Mouse (Mus musculus) liver, adult 2 months (tissue): Measurements from ENCODE around the gene Klhl22. TPM values are rescaled to one million over a fixed set of nuclear protein-coding genes. Genes with fewer than 3 reads are reported as not detected.
A peak's percentile ranks its signal among the peaks of the same experiment; 100 is the strongest.

Source experiments
- DNase-seq: peaks from one replicate; pipeline ENCODE4 v3.0.0-alpha.2; 2011; ENCODE audit warnings: low read depth, low spot score; ENCODE audit errors: extremely low read depth
- H3K27ac ChIP-seq: fragments of 200-500 bp; replicated peaks from 2 replicates; pipeline ENCODE4 v1.5.1; 2012; ENCODE audit warnings: low read depth, mild to moderate bottlenecking, control low read depth, inconsistent platforms, low read length; ENCODE audit not compliant: insufficient read depth
- H3K27me3 ChIP-seq: fragments of 200-500 bp; 2 replicates; pipeline ENCODE4 v1.6.1; 2012; ENCODE audit warnings: mild to moderate bottlenecking, moderate library complexity, low read length, inconsistent platforms; ENCODE audit not compliant: control insufficient read depth, insufficient read depth
- H3K36me3 ChIP-seq: fragments of 200-500 bp; 2 replicates; pipeline ENCODE4 v1.6.1; 2012; ENCODE audit warnings: low read length, inconsistent platforms; ENCODE audit not compliant: control insufficient read depth, insufficient read depth
- H3K4me1 ChIP-seq: fragments of 200-500 bp; 2 replicates; pipeline ENCODE4 v1.6.1; 2011; ENCODE audit warnings: low read length; ENCODE audit not compliant: control insufficient read depth, insufficient read depth
- H3K4me3 ChIP-seq: fragments of 200-500 bp; 2 replicates; pipeline ENCODE4 v1.5.1; 2011; ENCODE audit warnings: low read depth, mild to moderate bottlenecking, control low read depth, low read length, moderate library complexity; ENCODE audit not compliant: insufficient read depth
- H3K79me2 ChIP-seq: fragments of 200-500 bp; 2 replicates; pipeline ENCODE4 v1.6.1; 2012; ENCODE audit warnings: inconsistent platforms, mild to moderate bottlenecking, low read length, moderate library complexity; ENCODE audit not compliant: control insufficient read depth, insufficient read depth
- H3K9ac ChIP-seq: fragments of 200-500 bp; 2 replicates; pipeline ENCODE4 v1.6.1; 2012; ENCODE audit warnings: low read depth, mild to moderate bottlenecking, control low read depth, inconsistent platforms, low read length
- CTCF ChIP-seq: fragments of 200-500 bp; IDR thresholded peaks from 2 replicates; pipeline ENCODE4 v1.5.1; 2011; ENCODE audit warnings: low read depth, low read length, control low read depth
- POLR2A ChIP-seq: fragments of 200-500 bp; IDR thresholded peaks from 2 replicates; pipeline ENCODE4 v1.6.1; 2011; ENCODE audit warnings: low read length, control low read depth; ENCODE audit not compliant: insufficient read depth; ENCODE audit errors: extremely low read depth
- WGBS: fragments of 180-500 bp; shearing (Covaris S2); methylation state at CpG from one replicate; pipeline ENCODE4 v1.1.7; 2018; 5-methylcytosine and 5-hydroxymethylcytosine counted together
- polyA plus RNA-seq: library from polyadenylated mRNA; depleted of rRNA; stranded (reverse); fragments of >200 nt; gene quantifications from 2 replicates; pipeline ENCODE4 v1.2.3, GENCODE M21; 2012
- total RNA-seq: library from RNA; depleted of rRNA; stranded (reverse); fragments of >200 nt; gene quantifications from 2 replicates; pipeline ENCODE4 v1.2.3, GENCODE M21; 2014

Gene Klhl22
- total and polyA plus RNA-seq, 2 experiments = 10.2 to 28.2 TPM

DNA sequence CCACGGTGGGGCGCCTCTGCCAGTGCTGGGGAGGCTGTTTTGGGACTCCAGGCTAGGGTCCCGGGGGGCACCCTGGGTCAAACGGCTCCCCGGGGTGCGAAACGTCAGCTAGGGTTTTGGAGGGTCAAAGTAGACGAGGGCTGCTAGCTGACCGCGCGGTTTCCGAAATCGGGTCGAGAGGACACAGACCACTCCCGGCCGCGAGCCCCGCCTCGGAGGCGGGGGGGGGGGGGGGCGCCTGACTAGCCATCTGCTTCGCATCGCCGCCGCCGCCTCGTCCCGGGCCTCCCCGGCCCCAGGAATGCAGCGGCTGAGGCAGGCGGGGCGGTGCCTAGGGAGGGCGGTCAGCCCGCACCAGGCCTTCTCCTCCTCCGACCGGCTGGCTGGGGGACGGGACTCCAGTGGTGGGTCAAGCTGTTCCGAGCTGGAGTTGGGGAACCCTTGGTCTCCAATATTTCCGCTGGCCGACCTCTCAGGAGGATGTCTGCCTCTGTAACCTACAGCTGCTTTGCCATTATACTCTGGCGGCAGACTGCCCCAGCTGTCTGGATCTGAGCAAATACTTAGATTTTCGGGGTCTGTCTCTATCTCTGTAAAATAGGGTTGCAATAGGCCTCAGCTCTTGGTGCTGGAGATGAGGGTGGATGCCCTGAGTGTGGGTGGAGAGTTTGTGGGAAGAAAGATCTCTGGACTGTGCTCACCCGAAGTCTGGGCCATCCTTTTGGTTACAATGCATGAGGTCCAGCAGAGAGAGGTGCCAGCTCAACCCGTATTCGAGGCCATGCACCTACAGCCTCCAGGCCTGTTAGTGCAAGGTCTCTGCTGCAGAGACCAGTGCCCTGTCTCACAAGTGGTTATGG is 39.1 kb downstream of the Klhl22 start:
- TF ChIP-seq POLR2A = no peak
- no peak for TF ChIP-seq CTCF

DNA sequence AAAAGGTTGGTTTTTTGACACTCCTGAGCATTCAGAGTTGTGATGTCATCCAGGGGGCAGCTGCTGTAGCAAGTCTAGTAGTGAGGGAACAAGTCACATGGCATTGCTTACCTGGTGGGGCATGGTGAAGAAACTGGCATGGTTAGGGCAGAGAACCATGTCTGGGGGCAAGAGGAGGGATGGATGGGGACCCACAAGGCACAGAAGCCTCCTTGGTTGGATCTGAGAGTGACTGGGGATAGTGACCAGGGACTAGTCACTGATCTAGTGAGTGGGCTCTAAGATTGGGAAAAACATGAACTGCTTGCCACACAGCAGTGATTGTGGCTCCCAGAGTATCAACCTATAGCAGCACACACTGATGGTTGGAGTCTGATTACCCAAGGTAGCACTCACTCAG is 40.2 kb downstream of the Klhl22 start:
- no peak overlapping the region for H3K27ac ChIP-seq
- DNase-seq = no peak
- peaks cover 14% of the 10 kb centered on the region for H3K4me1 ChIP-seq
- H3K4me3 ChIP-seq = no peak overlapping the region
- H3K79me2 ChIP-seq = no peaks in the 10 kb centered on the region
- no peak overlapping the region for H3K9ac ChIP-seq
- TF ChIP-seq CTCF (no peak), POLR2A (no peak)
- no peaks in the 10 kb centered on the region for H3K36me3 ChIP-seq
- peaks cover 35% of the 10 kb centered on the region for H3K27me3 ChIP-seq

More for the DNA sequence above, 39.1 kb downstream of the Klhl22 start:
- Histone ChIP-seq H3K4me1 (peaks cover 8% of the 10 kb centered on the region), H3K27me3 (peaks cover 26% of the 10 kb centered on the region), H3K4me3 (peak overlapping the region; percentile 61; the same call in 1 of the 2 replicates), H3K79me2 (no peaks in the 10 kb centered on the region), H3K36me3 (no peaks in the 10 kb centered on the region), H3K9ac (peak overlapping the region; percentile 65; the same call in 1 of the 2 replicates), H3K27ac (peak overlapping the region; percentile 51; the same call in 1 of the 2 replicates)
- no peak for DNase-seq
- WGBS = 11% methylated on average over 40 of the region's 45 CpGs

- WGBS = 26% methylated on average over 7 of the region's 7 CpGs
- no peaks in the 10 kb centered on the region for H3K36me3 ChIP-seq
- no peaks in the 10 kb centered on the region for H3K79me2 ChIP-seq
- H3K27ac ChIP-seq = no peak overlapping the region
- peaks cover 52% of the 10 kb centered on the region for H3K27me3 ChIP-seq
- no peak for TF ChIP-seq POLR2A
- no peak for TF ChIP-seq CTCF
- H3K4me3 ChIP-seq = no peak overlapping the region
- DNase-seq = no peak
- peaks cover 14% of the 10 kb centered on the region for H3K4me1 ChIP-seq
- H3K9ac ChIP-seq = no peak overlapping the region
Measured at GRCm38 (mm10) chr16:17801777-17802455, 42.5 kb downstream of the Klhl22 start.

GRCm38 (mm10) chr16:17802456-17802838 is 43.0 kb downstream of the Klhl22 start:
- peaks cover 53% of the 10 kb centered on the region for H3K27me3 ChIP-seq
- H3K27ac ChIP-seq = no peak overlapping the region
- no peak for TF ChIP-seq POLR2A
- TF ChIP-seq CTCF = no peak
- H3K4me3 ChIP-seq = peak overlapping the region; percentile 36; the same call in 1 of the 2 replicates
- DNase-seq = no peak
- 19% methylated on average over 18 of the region's 18 CpGs for WGBS
- H3K79me2 ChIP-seq = no peaks in the 10 kb centered on the region
- H3K36me3 ChIP-seq = no peaks in the 10 kb centered on the region
- no peak overlapping the region for H3K9ac ChIP-seq
- H3K4me1 ChIP-seq = peaks cover 14% of the 10 kb centered on the region

DNA sequence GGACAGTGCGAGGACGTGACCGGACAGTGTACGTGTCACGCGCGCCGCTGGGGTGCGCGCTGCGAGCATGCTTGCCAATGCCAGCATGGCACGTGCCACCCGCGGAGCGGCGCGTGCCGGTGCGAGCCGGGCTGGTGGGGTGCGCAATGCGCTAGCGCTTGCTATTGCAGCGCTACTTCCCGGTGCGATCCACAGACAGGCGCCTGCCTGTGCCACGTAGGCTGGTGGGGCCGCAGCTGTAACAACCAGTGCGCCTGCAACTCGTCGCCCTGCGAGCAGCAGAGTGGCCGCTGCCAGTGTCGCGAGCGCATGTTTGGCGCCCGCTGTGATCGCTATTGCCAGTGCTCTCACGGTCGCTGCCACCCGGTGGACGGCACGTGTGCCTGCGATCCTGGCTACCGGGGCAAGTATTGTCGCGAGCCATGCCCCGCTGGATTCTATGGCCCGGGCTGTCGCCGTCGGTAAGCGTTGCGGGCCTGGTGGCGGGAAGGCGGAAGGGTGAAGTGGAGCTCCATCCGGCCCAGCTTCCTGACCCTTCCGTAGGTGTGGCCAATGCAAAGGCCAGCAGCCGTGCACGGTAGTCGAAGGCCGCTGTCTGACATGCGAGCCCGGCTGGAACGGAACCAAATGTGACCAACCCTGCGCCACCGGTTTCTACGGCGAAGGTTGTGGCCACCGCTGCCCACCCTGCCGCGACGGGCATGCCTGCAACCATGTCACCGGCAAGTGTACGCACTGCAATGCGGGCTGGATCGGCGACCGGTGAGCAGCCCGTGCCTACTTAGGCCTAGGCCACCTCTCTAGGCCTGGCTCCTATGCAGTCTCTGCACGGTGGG is 43.6 kb downstream of the Klhl22 start:
- peaks cover 14% of the 10 kb centered on the region for H3K4me1 ChIP-seq
- H3K4me3 ChIP-seq = peak overlapping the region; percentile 36; the same call in 1 of the 2 replicates
- peaks cover 52% of the 10 kb centered on the region for H3K27me3 ChIP-seq
- no peaks in the 10 kb centered on the region for H3K36me3 ChIP-seq
- TF ChIP-seq CTCF (no peak), POLR2A (no peak)
- H3K79me2 ChIP-seq = no peaks in the 10 kb centered on the region
- 10% methylated on average over 83 of the region's 83 CpGs for WGBS
- peak overlapping the region; percentile 1; the same call in 1 of the 2 replicates for H3K9ac ChIP-seq
- DNase-seq = peak; percentile 34
- H3K27ac ChIP-seq = no peak overlapping the region
